Mouse (Mus musculus) adrenal gland, postnatal 4 days (tissue): ENCODE results near the gene Mylpf. TPM values are rescaled to one million over a fixed set of nuclear protein-coding genes. Genes with fewer than 3 reads are reported as not detected.

Experiments used
- DNase-seq, 2 experiments: peaks; one replicate each; pipeline ENCODE4 v3.0.0; 2021 to 2022; ENCODE audit warnings: low spot score in 2 of 2, mixed read lengths in 2 of 2
- total RNA-seq, 2 experiments: library from RNA; stranded (reverse); gene quantifications; 2 replicates each; pipeline ENCODE4 v1.2.3; 2021

Gene Mylpf
- total RNA-seq, 2 experiments from 2014 or later = 268 to 794 TPM

GRCm38 (mm10) chr7:127256518-127256917, 47.8 kb downstream of the Mylpf start:
- DNase-seq = no peak

GRCm38 (mm10) chr7:127259186-127259905, 50.7 kb downstream of the Mylpf start:
- DNase-seq = no peak

- peak; percentile 80 to 91 for DNase-seq
Measured at GRCm38 (mm10) chr7:127260309-127261111, 51.8 kb downstream of the Mylpf start, which contains the start of gene Dctpp1. Gene Dctpp1 (minus strand): TSS chr7:127260709.

GRCm38 (mm10) chr7:127262218-127262961, 53.7 kb downstream of the Mylpf start:
- no peak for DNase-seq

GRCm38 (mm10) chr7:127263526-127263925, 54.8 kb downstream of the Mylpf start:
- DNase-seq = no peak

Other genes starting within 250 kb of the Mylpf start
- 10 to 100 TPM; 86.8 to 91.0 TPM for gene Cdipt, start 233.0 kb upstream of the Mylpf start, total RNA-seq
- gene Cdiptos, start 232.8 kb upstream of the Mylpf start, total RNA-seq = 1 to 10 TPM; 1.9 to 2.5 TPM
- gene Mvp, start 194.3 kb upstream of the Mylpf start, total RNA-seq = 10 to 100 TPM; 67.1 to 68.4 TPM
- gene Pagr1b, start 192.4 kb upstream of the Mylpf start, total RNA-seq = 1 to 10 TPM; 3.5 to 8.3 TPM
- 10 to 100 TPM; 12.4 to 15.4 TPM for gene Pagr1a, start 191.5 kb upstream of the Mylpf start, total RNA-seq
- 10 to 100 TPM; 34.8 to 36.6 TPM for gene Gm42742, start 187.8 kb upstream of the Mylpf start, total RNA-seq
- gene Prrt2, start 187.7 kb upstream of the Mylpf start, total RNA-seq = 10 to 100 TPM in 1 of 2 experiments, 1 to 10 TPM in 1; 7.4 to 11.1 TPM
- gene Maz, start 181.9 kb upstream of the Mylpf start, total RNA-seq = 100 to 1,000 TPM; 240 to 256 TPM
- gene Kif22, start 166.4 kb upstream of the Mylpf start, total RNA-seq = 10 to 100 TPM; 45.2 to 45.9 TPM
- 100 to 1,000 TPM in 1 of 2 experiments, not detected in 1; 137 TPM for gene Zg16, start 121.6 kb upstream of the Mylpf start, total RNA-seq
- 1 to 10 TPM; 1.9 to 2.0 TPM for gene AI467606, start 117.5 kb upstream of the Mylpf start, total RNA-seq
- gene Qprt, start 86.7 kb upstream of the Mylpf start, total RNA-seq = 10 to 100 TPM in 1 of 2 experiments, 1 to 10 TPM in 1; 5.7 to 12.0 TPM
- 1 to 10 TPM; 1.8 to 2.1 TPM for gene Spn, start 71.1 kb upstream of the Mylpf start, total RNA-seq
- 10 to 100 TPM; 77.6 to 84.4 TPM for gene Cd2bp2, start 12.8 kb upstream of the Mylpf start, total RNA-seq
- gene Tbc1d10b, start 422 bp upstream of the Mylpf start, total RNA-seq = 10 to 100 TPM; 57.9 to 58.5 TPM
- gene Zfp553, start 24.2 kb downstream of the Mylpf start, total RNA-seq = 10 to 100 TPM; 18.3 to 19.3 TPM
- gene Sept1, start 24.2 kb downstream of the Mylpf start, total RNA-seq = 10 to 100 TPM; 12.6 to 14.5 TPM
- 10 to 100 TPM; 36.3 to 39.2 TPM for gene Zfp771, start 35.4 kb downstream of the Mylpf start, total RNA-seq
- 10 to 100 TPM; 63.5 to 68.3 TPM for gene Dctpp1, start 51.8 kb downstream of the Mylpf start, total RNA-seq
- 100 to 1,000 TPM in 1 of 2 experiments, 10 to 100 TPM in 1; 92.8 to 115 TPM for gene Sephs2, start 65.2 kb downstream of the Mylpf start, total RNA-seq
- gene Itgal, start 87.4 kb downstream of the Mylpf start, total RNA-seq = 1 to 10 TPM; 3.0 to 3.4 TPM
- 10 to 100 TPM; 32.6 to 33.9 TPM for gene Zfp768, start 136.7 kb downstream of the Mylpf start, total RNA-seq
- gene Zfp747, start 167.2 kb downstream of the Mylpf start, total RNA-seq = 10 to 100 TPM in 1 of 2 experiments, 1 to 10 TPM in 1; 9.9 to 10.4 TPM
- 1 to 10 TPM; 5.2 to 5.7 TPM for gene 9130019O22Rik, start 178.3 kb downstream of the Mylpf start, total RNA-seq
- gene E430018J23Rik, start 184.7 kb downstream of the Mylpf start, total RNA-seq = 10 to 100 TPM; 11.7 to 12.8 TPM
- 1 to 10 TPM; 7.8 to 8.0 TPM for gene Zfp764, start 197.9 kb downstream of the Mylpf start, total RNA-seq
- 10 to 100 TPM; 21.0 to 24.8 TPM for gene Zfp688, start 213.2 kb downstream of the Mylpf start, total RNA-seq
- 1 to 10 TPM; 7.3 to 7.4 TPM for gene Zfp689, start 240.3 kb downstream of the Mylpf start, total RNA-seq